In the genomic region with DNA sequence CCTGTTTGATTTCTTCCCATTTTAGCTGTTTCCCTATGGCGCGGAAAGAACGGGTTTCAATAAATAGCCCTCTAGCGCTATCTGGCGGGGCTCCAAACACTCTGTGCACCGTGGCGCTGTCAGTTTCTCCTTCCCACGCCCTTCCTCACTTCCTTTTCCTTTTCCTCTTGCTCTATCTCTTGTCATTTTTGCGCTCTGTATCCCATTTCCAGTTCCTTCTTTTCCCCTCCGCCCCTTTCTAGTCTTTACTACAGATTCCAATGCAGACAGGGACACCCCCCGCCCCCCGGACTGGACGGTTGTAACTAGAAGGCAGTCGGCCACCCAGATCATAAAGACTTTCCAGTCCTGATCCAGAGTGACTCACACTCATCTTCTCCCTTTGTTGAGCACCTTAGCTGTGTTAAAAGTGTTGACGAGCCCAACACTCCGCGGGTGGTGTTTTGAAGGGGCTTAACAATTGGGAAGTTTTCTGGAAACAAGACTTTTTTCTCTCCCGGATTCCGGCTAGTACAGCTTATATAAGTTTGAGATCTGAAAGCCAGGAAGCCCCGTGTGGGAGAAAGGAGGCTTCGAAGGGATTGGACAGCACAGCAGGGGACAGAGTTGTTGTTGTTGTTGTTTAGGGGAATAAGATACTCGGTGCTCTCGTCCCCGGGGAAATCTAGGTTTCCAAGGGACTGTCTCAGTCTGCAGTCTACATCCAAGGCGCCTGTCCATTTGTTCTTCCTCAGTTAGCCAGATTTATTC, we compare ENCODE assay signal across 8 mouse cellular contexts. TPM values are rescaled to one million over a fixed set of nuclear protein-coding genes. Genes with fewer than 3 reads are reported as not detected.
DNase-seq lines count a peak whose midpoint lies in the region; ATAC-seq and TF ChIP-seq lines count a peak whose summit lies in the region.

No protein-coding gene starts in this region.

- H3K36me3 ChIP-seq in ES-Bruce4 (ENCODE audit: control insufficient read depth, insufficient read depth, low read length, poor library complexity, severe bottlenecking), result no peaks in the 10 kb centered on the region
- no peaks in the 10 kb centered on the region for H3K36me3 ChIP-seq in embryonic facial prominence, embryonic 14.5 days (ENCODE audit: control insufficient read depth, insufficient read depth, low read length)
- no peaks in the 10 kb centered on the region for H3K36me3 ChIP-seq in hindbrain, embryonic 10.5 days
- no peaks in the 10 kb centered on the region for H3K36me3 ChIP-seq in stomach, postnatal 0 days (ENCODE audit: control insufficient read depth, insufficient read depth, low read length)

- no peak for TF ChIP-seq EP300 in ES-Bruce4 (IDR thresholded peaks at IDR 0.05; ENCODE audit: insufficient read depth, low read depth, low read length)
- TF ChIP-seq EP300 in stomach, postnatal 0 days (optimal IDR thresholded peaks at IDR 0.05), result no peak

- H3K9me3 ChIP-seq in ES-Bruce4 (replicated peaks; ENCODE audit: control insufficient read depth, insufficient read depth, low read length, poor library complexity, severe bottlenecking), result no peaks in the 10 kb centered on the region
- H3K9me3 ChIP-seq in embryonic facial prominence, embryonic 14.5 days (ENCODE audit: control insufficient read depth, low read length), result no peaks in the 10 kb centered on the region
- no peaks in the 10 kb centered on the region for H3K9me3 ChIP-seq in hindbrain, embryonic 10.5 days
- H3K9me3 ChIP-seq in stomach, postnatal 0 days (ENCODE audit: control insufficient read depth, low read length), result no peaks in the 10 kb centered on the region

- no peak overlapping the region for H3K9ac ChIP-seq in ES-Bruce4 (ENCODE audit: low read depth, poor library complexity, severe bottlenecking)
- peak overlapping the region; percentile 95 for H3K9ac ChIP-seq in embryonic facial prominence, embryonic 14.5 days (ENCODE audit: low read depth, low read length)
- peak overlapping the region; percentile 43 for H3K9ac ChIP-seq in stomach, postnatal 0 days (ENCODE audit: low read length)

- no peak for TF ChIP-seq POLR2A in ES-Bruce4 (IDR thresholded peaks at IDR 0.05; ENCODE audit: insufficient read depth, low read length)

- peaks cover 39% of the 10 kb centered on the region for H3K27me3 ChIP-seq in ES-Bruce4 (ENCODE audit: control insufficient read depth, insufficient read depth, low read length, poor library complexity, severe bottlenecking)
- no peaks in the 10 kb centered on the region for H3K27me3 ChIP-seq in Patski
- peaks cover 35% of the 10 kb centered on the region for H3K27me3 ChIP-seq in embryonic facial prominence, embryonic 14.5 days (replicated peaks; ENCODE audit: control insufficient read depth, insufficient read depth, low read length)
- peaks cover 68% of the 10 kb centered on the region for H3K27me3 ChIP-seq in hindbrain, embryonic 10.5 days (ENCODE audit: insufficient read depth, poor library complexity, severe bottlenecking)
- H3K27me3 ChIP-seq in stomach, postnatal 0 days (ENCODE audit: control insufficient read depth, insufficient read depth, low read length), result no peaks in the 10 kb centered on the region

- intact Hi-C loops in left cerebral cortex, postnatal 10 days (cut with DNase I), result loop anchor here (5.0 to 10.0 kb wide), 4 partner anchors 559 to 1447 kb away; no protein-coding TSS in a partner anchor

- H3K27ac ChIP-seq in ES-Bruce4 (ENCODE audit: insufficient read depth, low read length), result no peak overlapping the region
- peak overlapping the region; percentile 96 for H3K27ac ChIP-seq in embryonic facial prominence, embryonic 14.5 days (replicated peaks; ENCODE audit: low read depth, low read length)
- peak overlapping the region; percentile 98 for H3K27ac ChIP-seq in hindbrain, embryonic 10.5 days
- H3K27ac ChIP-seq in stomach, postnatal 0 days (replicated peaks), result peak overlapping the region; percentile 70; the same call in 1 of the 2 replicates

- no peak for DNase-seq in Patski (ENCODE audit: low read depth, low spot score)
- peak; percentile 91 for DNase-seq in embryonic facial prominence, embryonic 14.5 days (ENCODE audit: low spot score)
- DNase-seq in hindbrain, embryonic 10.5 days (ENCODE audit: low spot score), result peak; percentile 65
- DNase-seq in left cerebral cortex, postnatal 10 days (ENCODE audit: extremely low spot score in 1 of 2, low spot score in 2 of 2), result peak; percentile 79 to 80
- peak; percentile 72 to 78 for DNase-seq in lung, postnatal 4 days
- peak; percentile 80 for DNase-seq in stomach, postnatal 0 days (ENCODE audit: low spot score)
- no peak for DNase-seq in cerebellum, adult 11 months

- POLR2A ChIA-PET in Patski (lab: Charles Lee), result no interaction called here

- WGBS in embryonic facial prominence, embryonic 14.5 days, result 2% methylated on average over 25 of the region's 25 CpGs
- WGBS in hindbrain, embryonic 10.5 days, result 1% methylated on average over 25 of the region's 25 CpGs
- WGBS in stomach, postnatal 0 days, result 6% methylated on average over 25 of the region's 25 CpGs

- CTCF ChIA-PET in Patski (lab: Charles Lee), result no interaction called here

- peak overlapping the region; percentile 77 for H3K4me2 ChIP-seq in embryonic facial prominence, embryonic 14.5 days (ENCODE audit: low read depth, low read length)
- peak overlapping the region; percentile 80 for H3K4me2 ChIP-seq in stomach, postnatal 0 days (replicated peaks; ENCODE audit: low read depth)

- in situ Hi-C loops in Patski (cut with MboI; ENCODE audit: low pct_unique_long_range_greater_than_20kb), result loop anchor here (25.0 kb wide), 1 partner anchor 1066 kb away; no protein-coding TSS in a partner anchor

- no peak for ATAC-seq in Patski
- no peak for ATAC-seq in embryonic facial prominence, embryonic 14.5 days (ENCODE audit: low read depth)
- no peak for ATAC-seq in stomach, postnatal 0 days (ENCODE audit: low FRiP score, low TSS enrichment)

- TF ChIP-seq CTCF in ES-Bruce4 (IDR thresholded peaks at IDR 0.05; ENCODE audit: low read depth, low read length) (peak; percentile 69), Patski (IDR thresholded peaks at IDR 0.05) (peak; percentile 44)
- peak; percentile 80 for TF ChIP-seq CTCF in stomach, postnatal 0 days (IDR thresholded peaks at IDR 0.05; ENCODE audit: low read depth)

- H3K4me3 ChIP-seq in ES-Bruce4 (ENCODE audit: low read depth, low read length), result no peak overlapping the region
- peak overlapping the region; percentile 71 for H3K4me3 ChIP-seq in embryonic facial prominence, embryonic 14.5 days (ENCODE audit: low read depth, low read length)
- peak overlapping the region; percentile 90 for H3K4me3 ChIP-seq in hindbrain, embryonic 10.5 days
- H3K4me3 ChIP-seq in stomach, postnatal 0 days (ENCODE audit: low read depth, low read length), result peak overlapping the region; percentile 70

- no peaks in the 10 kb centered on the region for H3K4me1 ChIP-seq in ES-Bruce4 (ENCODE audit: control insufficient read depth, insufficient read depth, low read length)
- H3K4me1 ChIP-seq in embryonic facial prominence, embryonic 14.5 days (ENCODE audit: control insufficient read depth, insufficient read depth, low read length), result peaks cover 8% of the 10 kb centered on the region; the same call in 1 of the 2 replicates
- peaks cover 67% of the 10 kb centered on the region for H3K4me1 ChIP-seq in hindbrain, embryonic 10.5 days (replicated peaks)
- no peaks in the 10 kb centered on the region for H3K4me1 ChIP-seq in stomach, postnatal 0 days (replicated peaks; ENCODE audit: control insufficient read depth, insufficient read depth)

RNA-seq across cellular contexts. Expression of gene Meis2, which starts 6.1 kb away (rescaled TPM):
- 1.5 and 2.1 TPM in 2 replicates for polyA plus RNA-seq in ES-Bruce4 (2011; ENCODE audit: insufficient read depth, insufficient read length, low read depth, missing spikeins)
- 52.9 TPM for polyA plus RNA-seq in Patski (2021)
- polyA plus RNA-seq in embryonic facial prominence, embryonic 14.5 days (2014; fragmentation: Nextera tagmentation; extraction: Ambion mirVana), result 30.4 and 40.4 TPM in 2 replicates
- polyA plus RNA-seq in hindbrain, embryonic 10.5 days (2016; fragmentation: Nextera tagmentation; extraction: Ambion mirVana), result 61.3 and 91.1 TPM in 2 replicates
- total RNA-seq in left cerebral cortex, postnatal 10 days (2021), result 100 to 1,000 TPM in 1 of 2 experiments, 10 to 100 TPM in 1; 98.2 to 110 TPM
- polyA plus RNA-seq in stomach, postnatal 0 days (2015; fragmentation: Nextera tagmentation; extraction: Ambion mirVana), result 17.7 and 20.2 TPM in 2 replicates

Comparison
In these comparisons a context has a peak if more than half of its experiments do, and no peak if none do; other contexts are left out.
1. DNase-seq: peak in embryonic facial prominence, embryonic 14.5 days (single experiment), hindbrain, embryonic 10.5 days (single experiment), left cerebral cortex, postnatal 10 days (2 of 2), lung, postnatal 4 days (2 of 2) and stomach, postnatal 0 days (single experiment); none in Patski (single experiment) and cerebellum, adult 11 months (single experiment).
2. Peak in every context shown above with its lines, with median percentiles within 50 percentile points of each other: CTCF ChIP-seq.